ENCODE assay signal across 8 mouse cellular contexts in the genomic region with DNA sequence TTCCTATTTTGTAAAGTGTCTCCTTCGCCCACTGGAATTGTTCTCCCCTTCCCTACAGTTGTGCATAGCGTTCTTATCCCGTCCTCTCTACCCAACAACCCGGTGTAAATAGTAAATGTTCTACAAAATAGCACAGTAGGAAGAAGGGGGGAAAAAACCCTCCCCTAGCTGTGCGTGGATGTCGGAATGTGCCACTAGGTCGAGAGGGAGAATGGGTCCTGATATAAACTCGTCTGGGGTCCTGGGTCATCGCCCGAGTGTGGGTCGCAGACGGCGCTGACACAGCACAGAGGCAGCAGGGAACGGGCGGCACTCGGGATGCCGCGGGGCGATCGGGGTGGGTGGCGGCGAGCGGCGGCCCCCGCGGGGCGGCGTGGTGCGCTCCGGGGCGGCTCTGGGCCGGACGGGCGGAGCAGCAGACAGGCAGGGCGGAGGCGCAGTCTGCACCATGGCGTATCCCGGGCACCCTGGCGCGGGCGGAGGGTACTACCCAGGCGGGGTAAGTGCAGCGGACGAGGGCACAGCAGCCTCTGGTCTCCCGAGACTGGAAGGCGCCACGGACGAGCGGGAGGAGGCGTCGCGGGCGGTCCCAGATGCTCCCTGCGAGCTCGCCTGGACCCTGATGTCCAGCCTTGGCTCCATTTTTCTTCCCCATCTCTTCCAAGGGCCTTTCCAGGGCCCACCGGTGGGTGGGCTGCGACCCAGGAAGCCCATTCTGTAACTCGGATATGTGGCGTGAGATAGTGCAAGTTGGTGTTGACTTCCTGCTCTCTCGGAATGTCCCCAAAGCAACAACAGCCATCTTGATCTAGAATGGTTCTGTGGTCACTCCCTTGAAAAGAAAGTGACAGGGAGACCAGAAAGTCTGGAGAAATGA. TPM values are rescaled to one million over a fixed set of nuclear protein-coding genes. Genes with fewer than 3 reads are reported as not detected.
DNase-seq lines count a peak whose midpoint lies in the region; ATAC-seq and TF ChIP-seq lines count a peak whose summit lies in the region.

No protein-coding gene starts in this region.

- peaks cover 51% of the 10 kb centered on the region for H3K4me1 ChIP-seq in erythroblast, embryonic 14.5 days (ENCODE audit: control insufficient read depth)
- peaks cover 36% of the 10 kb centered on the region for H3K4me1 ChIP-seq in heart, embryonic 13.5 days
- H3K4me1 ChIP-seq in kidney, postnatal 0 days (replicated peaks; ENCODE audit: insufficient read depth, low read length) = 0 out of 2 replicates have a peak, but pooled peaks cover 6% of the 10 kb centered on the region
- peaks cover 8 to 18% of the 10 kb centered on the region in 2 experiments for H3K4me1 ChIP-seq in liver, embryonic 14.5 days (replicated peaks; ENCODE audit: control insufficient read depth in 2 of 2, insufficient read depth in 2 of 2, low read length in 1 of 2)
- peaks cover 9% of the 10 kb centered on the region; the same call in 1 of the 2 replicates for H3K4me1 ChIP-seq in stomach, embryonic 16.5 days (ENCODE audit: control insufficient read depth, insufficient read depth, low read length)

- peak overlapping the region; percentile 97 for H3K4me3 ChIP-seq in erythroblast, embryonic 14.5 days (replicated peaks)
- peak overlapping the region; percentile 78 for H3K4me3 ChIP-seq in heart, embryonic 13.5 days
- peak overlapping the region; percentile 61 for H3K4me3 ChIP-seq in kidney, postnatal 0 days (replicated peaks; ENCODE audit: low read depth, low read length)
- H3K4me3 ChIP-seq in liver, embryonic 14.5 days (ENCODE audit: insufficient read depth in 1 of 2, low read depth in 2 of 2, low read length in 2 of 2) = peak overlapping the region; percentile 77 to 96
- peak overlapping the region; percentile 92 for H3K4me3 ChIP-seq in stomach, embryonic 16.5 days (replicated peaks; ENCODE audit: low read length)

- peak; percentile 93 for ATAC-seq in heart, embryonic 13.5 days (ENCODE audit: extremely low read depth, insufficient number of reproducible peaks, low FRiP score, low TSS enrichment)
- peak; percentile 99 for ATAC-seq in kidney, postnatal 0 days (replicated peaks; ENCODE audit: low FRiP score, low read depth)
- peak; percentile 99 for ATAC-seq in liver, embryonic 14.5 days (ENCODE audit: insufficient read depth)
- peak; percentile 97 for ATAC-seq in stomach, embryonic 16.5 days (ENCODE audit: insufficient read depth, low FRiP score)

- H3K27ac ChIP-seq in heart, embryonic 13.5 days (replicated peaks) = peak overlapping the region; percentile 95
- H3K27ac ChIP-seq in kidney, postnatal 0 days = peak overlapping the region; percentile 96
- peak overlapping the region; percentile 80 for H3K27ac ChIP-seq in liver, embryonic 14.5 days
- peak overlapping the region; percentile 95 for H3K27ac ChIP-seq in stomach, embryonic 16.5 days (ENCODE audit: low read length)

- under 1% methylated on average over 51 of the region's 60 CpGs for WGBS in heart, embryonic 13.5 days
- WGBS in kidney, postnatal 0 days = under 1% methylated on average over 59 of the region's 60 CpGs
- WGBS in liver, embryonic 14.5 days (ENCODE audit: insufficient replicate concordance) = under 1% methylated on average over 48 of the region's 60 CpGs
- WGBS in stomach, embryonic 16.5 days = under 1% methylated on average over 60 of the region's 60 CpGs

- TF ChIP-seq CTCF in kidney, postnatal 0 days (IDR thresholded peaks at IDR 0.05; ENCODE audit: low read depth) = no peak
- peak; percentile 31 for TF ChIP-seq CTCF in liver, embryonic 14.5 days (IDR thresholded peaks at IDR 0.05; ENCODE audit: low read depth)

- H3K9me3 ChIP-seq in erythroblast, embryonic 14.5 days (ENCODE audit: control insufficient read depth, low read length) = no peaks in the 10 kb centered on the region
- H3K9me3 ChIP-seq in heart, embryonic 13.5 days = no peaks in the 10 kb centered on the region
- no peaks in the 10 kb centered on the region for H3K9me3 ChIP-seq in kidney, postnatal 0 days (replicated peaks; ENCODE audit: low read length)
- no peaks in the 10 kb centered on the region for H3K9me3 ChIP-seq in liver, embryonic 14.5 days (ENCODE audit: control insufficient read depth, low read length)
- no peaks in the 10 kb centered on the region for H3K9me3 ChIP-seq in stomach, embryonic 16.5 days (replicated peaks; ENCODE audit: control insufficient read depth, low read length)

- TF ChIP-seq EP300 in liver, embryonic 14.5 days (IDR thresholded peaks at IDR 0.05; ENCODE audit: low read depth) = no peak

- H3K9ac ChIP-seq in heart, embryonic 13.5 days = peak overlapping the region; percentile 95
- peak overlapping the region; percentile 79 for H3K9ac ChIP-seq in kidney, postnatal 0 days (ENCODE audit: low read depth, low read length)
- H3K9ac ChIP-seq in liver, embryonic 14.5 days (replicated peaks) = peak overlapping the region; percentile 99
- H3K9ac ChIP-seq in stomach, embryonic 16.5 days (ENCODE audit: low read length) = peak overlapping the region; percentile 96

- H3K4me2 ChIP-seq in heart, embryonic 13.5 days = peak overlapping the region; percentile 83
- H3K4me2 ChIP-seq in kidney, postnatal 0 days (ENCODE audit: low read length) = peak overlapping the region; percentile 69
- H3K4me2 ChIP-seq in liver, embryonic 14.5 days (ENCODE audit: low read depth) = peak overlapping the region; percentile 86
- peak overlapping the region; percentile 70 for H3K4me2 ChIP-seq in stomach, embryonic 16.5 days (ENCODE audit: low read depth, low read length)

- DNase-seq in CD4-positive, CD25-positive, alpha-beta regulatory T cell, adult 2 months (ENCODE audit: low read depth, low spot score) = peak; percentile 89
- DNase-seq in brain, embryonic 18.5 days (ENCODE audit: low read depth, low spot score) = peak; percentile 22
- DNase-seq in kidney, postnatal 0 days (ENCODE audit: low spot score) = peak; percentile 88
- DNase-seq in liver, embryonic 14.5 days (ENCODE audit: low read depth in 3 of 3, low spot score in 3 of 3) = peak; percentile 51 to 60 (median 59)
- DNase-seq in neural tube, embryonic 10.5 days (ENCODE audit: extremely low spot score, low spot score) = peak; percentile 83

- no peaks in the 10 kb centered on the region for H3K27me3 ChIP-seq in erythroblast, embryonic 14.5 days (ENCODE audit: control insufficient read depth)
- no peaks in the 10 kb centered on the region for H3K27me3 ChIP-seq in heart, embryonic 13.5 days (replicated peaks)
- H3K27me3 ChIP-seq in kidney, postnatal 0 days (ENCODE audit: insufficient read depth, low read length) = no peaks in the 10 kb centered on the region
- H3K27me3 ChIP-seq in liver, embryonic 14.5 days (ENCODE audit: control insufficient read depth, insufficient read depth, low read length) = no peaks in the 10 kb centered on the region
- H3K27me3 ChIP-seq in stomach, embryonic 16.5 days (ENCODE audit: control insufficient read depth, insufficient read depth, low read length) = no peaks in the 10 kb centered on the region

- H3K36me3 ChIP-seq in erythroblast, embryonic 14.5 days (ENCODE audit: control insufficient read depth) = peaks cover 37% of the 10 kb centered on the region
- peaks cover 33% of the 10 kb centered on the region for H3K36me3 ChIP-seq in heart, embryonic 13.5 days
- H3K36me3 ChIP-seq in kidney, postnatal 0 days (ENCODE audit: insufficient read depth, low read length) = peaks cover 10% of the 10 kb centered on the region
- H3K36me3 ChIP-seq in liver, embryonic 14.5 days (replicated peaks; ENCODE audit: control insufficient read depth, insufficient read depth, low read depth) = peaks cover 11% of the 10 kb centered on the region
- H3K36me3 ChIP-seq in stomach, embryonic 16.5 days (ENCODE audit: control insufficient read depth, insufficient read depth, low read length) = peaks cover 3% of the 10 kb centered on the region

RNA-seq across cellular contexts. Expression of a gene that starts 10.5 kb away (rescaled TPM):
- polyA plus RNA-seq in erythroblast, embryonic 14.5 days (2012) = 31.3 and 38.7 TPM in 2 replicates
- polyA plus RNA-seq in heart, embryonic 13.5 days (2015; fragmentation: Nextera tagmentation; extraction: Ambion mirVana) = 212 and 245 TPM in 2 replicates
- polyA plus RNA-seq in kidney, postnatal 0 days (2015; fragmentation: Nextera tagmentation; extraction: Ambion mirVana) = 397 and 407 TPM in 2 replicates
- 94.4 and 103 TPM in 2 replicates for polyA plus RNA-seq in liver, embryonic 14.5 days (2012; rRNA removed)
- 222 and 228 TPM in 2 replicates for polyA plus RNA-seq in liver, embryonic 14.5 days (2014; fragmentation: Nextera tagmentation; extraction: Ambion mirVana)
- 304 and 322 TPM in 2 replicates for polyA plus RNA-seq in stomach, embryonic 16.5 days (2015; fragmentation: Nextera tagmentation; extraction: Ambion mirVana)

Comparison
In these comparisons a context has a peak if more than half of its experiments do, and no peak if none do; other contexts are left out.
1. Peak in every context shown above with its lines: DNase-seq, ATAC-seq, H3K4me3 ChIP-seq and H3K27ac ChIP-seq.
2. DNase-seq: peak in every context shown above with its lines; median percentile 89 in CD4-positive, CD25-positive, alpha-beta regulatory T cell, adult 2 months; 88 in kidney, postnatal 0 days; 83 in neural tube, embryonic 10.5 days; 59 in liver, embryonic 14.5 days; 22 in brain, embryonic 18.5 days.